Mouse (Mus musculus) kidney, postnatal 0 days (tissue): ENCODE data around the gene Rgs17. TPM values are rescaled to one million over a fixed set of nuclear protein-coding genes. Genes with fewer than 3 reads are reported as not detected.

Source experiments
- ATAC-seq: fragments of 200-750 bp; cut with Nextera tagmentation; replicated peaks from 2 replicates; pipeline ENCODE4 v1.8.0; 2017; ENCODE audit warnings: low read depth, moderate number of reproducible peaks, moderate TSS enrichment, moderate library complexity; ENCODE audit not compliant: low FRiP score
- DNase-seq: peaks from one replicate; pipeline ENCODE4 v3.0.0-alpha.2; 2016; ENCODE audit warnings: low spot score
- H3K27ac ChIP-seq: fragments of 300-500 bp; sonication (generic); 2 replicates; pipeline ENCODE4 v1.5.1; 2014; ENCODE audit warnings: mild to moderate bottlenecking
- H3K27me3 ChIP-seq: fragments of 300-500 bp; sonication (generic); 2 replicates; pipeline ENCODE4 v1.6.1; 2014; ENCODE audit warnings: low read length, mixed read lengths; ENCODE audit not compliant: insufficient read depth
- H3K36me3 ChIP-seq: fragments of 300-500 bp; sonication (generic); 2 replicates; pipeline ENCODE4 v1.6.1; 2014; ENCODE audit warnings: low read length, mixed read lengths; ENCODE audit not compliant: insufficient read depth
- H3K4me1 ChIP-seq: fragments of 300-500 bp; sonication (generic); replicated peaks from 2 replicates; pipeline ENCODE4 v1.6.1; 2014; ENCODE audit warnings: antibody characterized with exemption, low read length, mixed read lengths; ENCODE audit not compliant: insufficient read depth
- H3K4me2 ChIP-seq: fragments of 300-500 bp; sonication (generic); 2 replicates; pipeline ENCODE4 v1.6.1; 2014; ENCODE audit warnings: mild to moderate bottlenecking, low read length, moderate library complexity, mixed read lengths
- H3K4me3 ChIP-seq: fragments of 300-500 bp; sonication (generic); replicated peaks from 2 replicates; pipeline ENCODE4 v1.5.1; 2014; ENCODE audit warnings: low read depth, low read length
- H3K9ac ChIP-seq: fragments of 300-500 bp; sonication (generic); 2 replicates; pipeline ENCODE4 v1.6.1; 2014; ENCODE audit warnings: low read depth, low read length
- H3K9me3 ChIP-seq: fragments of 300-500 bp; sonication (generic); replicated peaks from 2 replicates; pipeline ENCODE4 v1.6.1; 2016; ENCODE audit warnings: low read length, inconsistent platforms, mixed read lengths
- CTCF ChIP-seq: IDR thresholded peaks from 2 replicates; pipeline ENCODE4 v1.5.1; 2016; ENCODE audit warnings: antibody characterized with exemption, low read depth, mild to moderate bottlenecking, moderate library complexity
- WGBS: fragments of 180-500 bp; shearing (Covaris S2); extraction: QIAGEN DNeasy Blood & Tissue Kit; methylation state at CpG from one replicate; pipeline ENCODE4 v1.1.7; 2014; 5-methylcytosine and 5-hydroxymethylcytosine counted together
- polyA plus RNA-seq: library from polyadenylated mRNA; unstranded; fragments of >200 nt; fragmentation: Nextera tagmentation; extraction: Ambion mirVana; gene quantifications from 2 replicates; pipeline ENCODE4 v1.2.1, GENCODE M21; 2015

The Rgs17 gene
- polyA plus RNA-seq, 1 experiment from 2014 or later, result 0.36 TPM

DNA sequence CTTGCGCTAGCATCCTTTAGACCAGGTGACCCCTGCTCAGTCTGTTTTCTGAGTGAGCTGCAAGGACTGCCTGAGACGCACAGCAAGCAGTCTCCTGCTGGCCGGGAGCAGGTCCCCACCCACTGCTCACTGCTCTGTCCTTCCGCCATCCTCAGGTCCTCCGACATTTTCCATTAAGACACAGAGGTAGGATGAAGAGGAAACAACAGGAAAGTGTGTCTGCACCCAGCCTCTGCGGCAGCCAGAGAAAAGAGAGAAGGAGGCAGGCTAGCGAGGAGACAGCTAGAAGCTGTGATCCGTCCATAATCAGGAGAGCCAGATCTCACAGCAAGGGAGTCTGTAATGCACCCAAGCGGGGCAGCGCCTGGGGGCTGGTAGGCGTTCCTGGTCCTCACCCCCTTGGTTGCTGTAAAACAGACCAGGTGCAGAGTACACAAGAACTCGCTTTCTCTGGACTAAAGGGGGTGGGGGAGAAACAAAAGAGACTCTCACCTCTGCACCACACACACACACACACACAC, 1.1 kb downstream of the Rgs17 start:
- H3K9me3 ChIP-seq, result no peaks in the 10 kb centered on the region
- no peaks in the 10 kb centered on the region for H3K27me3 ChIP-seq
- TF ChIP-seq CTCF, result no peak
- no peaks in the 10 kb centered on the region for H3K36me3 ChIP-seq
- H3K4me1 ChIP-seq, result no peaks in the 10 kb centered on the region; the same call in 1 of the 2 replicates
- H3K9ac ChIP-seq, result no peak overlapping the region
- H3K4me3 ChIP-seq, result peak overlapping the region; percentile 46
- DNase-seq (peak; percentile 12), ATAC-seq (peak; percentile 37; the same call in 1 of the 2 replicates)
- H3K4me2 ChIP-seq, result peak overlapping the region; percentile 97
- WGBS, result under 1% methylated on average over 12 of the region's 12 CpGs
- no peak overlapping the region for H3K27ac ChIP-seq

- no peak overlapping the region for H3K27ac ChIP-seq
- no peak for DNase-seq
- H3K9me3 ChIP-seq, result no peaks in the 10 kb centered on the region
- no peaks in the 10 kb centered on the region for H3K36me3 ChIP-seq
- no peak overlapping the region for H3K9ac ChIP-seq
- 0 out of 2 replicates have a peak, but pooled peaks have one; percentile 15 for TF ChIP-seq CTCF
- H3K4me3 ChIP-seq, result no peak overlapping the region
- no peak overlapping the region for H3K4me2 ChIP-seq
- no peaks in the 10 kb centered on the region for H3K27me3 ChIP-seq
- ATAC-seq, result no peak
- 92% methylated on average over 2 of the region's 2 CpGs for WGBS
- H3K4me1 ChIP-seq, result no peaks in the 10 kb centered on the region
Observed at GRCm38 (mm10) chr10:5904399-5904798, 17.8 kb downstream of the Rgs17 start.

DNA sequence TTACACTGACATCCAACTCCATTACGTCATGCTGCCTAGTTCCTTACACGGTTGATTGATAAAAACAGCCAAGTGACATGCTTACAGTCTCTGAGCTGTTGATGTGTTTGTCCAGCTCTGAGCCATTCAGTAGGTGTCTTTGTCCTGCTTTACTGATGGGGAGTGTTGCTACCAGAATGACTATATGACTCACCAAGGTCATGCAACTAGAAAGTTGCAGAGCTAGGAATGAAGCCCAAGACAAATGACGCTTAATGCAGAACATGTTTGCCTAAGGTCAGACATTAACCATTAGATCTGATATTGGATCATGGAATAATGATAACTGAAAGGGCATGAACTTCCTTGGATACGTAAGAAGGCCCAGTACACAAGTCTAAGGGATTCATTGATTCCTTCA, 20.4 kb downstream of the Rgs17 start:
- H3K9me3 ChIP-seq, result no peaks in the 10 kb centered on the region
- no peak overlapping the region for H3K4me2 ChIP-seq
- H3K9ac ChIP-seq, result no peak overlapping the region
- DNase-seq (no peak), ATAC-seq (no peak)
- no peaks in the 10 kb centered on the region for H3K36me3 ChIP-seq
- H3K4me1 ChIP-seq, result no peaks in the 10 kb centered on the region
- 70% methylated on average over 4 of the region's 4 CpGs for WGBS
- no peak overlapping the region for H3K27ac ChIP-seq
- no peak overlapping the region for H3K4me3 ChIP-seq
- TF ChIP-seq CTCF, result no peak
- H3K27me3 ChIP-seq, result no peaks in the 10 kb centered on the region

DNA sequence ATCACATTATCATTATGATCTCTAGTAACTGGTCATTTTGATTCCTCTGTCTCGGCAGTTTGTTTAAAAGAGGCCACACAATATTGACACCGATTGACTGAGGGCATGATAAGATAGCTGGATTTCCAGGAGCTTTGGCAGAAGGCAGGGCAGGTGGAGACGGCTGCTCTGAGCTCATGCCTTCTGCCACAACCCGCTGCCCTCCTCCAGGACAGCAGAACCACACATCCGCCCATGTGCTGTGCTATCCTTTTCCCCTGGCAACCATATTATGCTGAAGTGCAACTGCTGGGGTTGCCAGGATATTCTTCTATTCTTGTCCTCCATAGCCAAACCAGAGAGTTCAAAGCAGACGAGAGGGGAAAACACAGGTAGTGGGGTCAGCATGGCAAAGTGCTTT, 21.5 kb downstream of the Rgs17 start:
- Histone ChIP-seq H3K4me2 (no peak overlapping the region), H3K9me3 (no peaks in the 10 kb centered on the region), H3K9ac (no peak overlapping the region), H3K27ac (no peak overlapping the region), H3K36me3 (no peaks in the 10 kb centered on the region), H3K4me3 (no peak overlapping the region), H3K4me1 (no peaks in the 10 kb centered on the region), H3K27me3 (no peaks in the 10 kb centered on the region)
- 63% methylated on average over 6 of the region's 6 CpGs for WGBS
- no peak for ATAC-seq
- DNase-seq, result no peak
- no peak for TF ChIP-seq CTCF

- H3K27me3 ChIP-seq, result no peaks in the 10 kb centered on the region
- H3K4me3 ChIP-seq, result no peak overlapping the region
- no peak for TF ChIP-seq CTCF
- H3K9ac ChIP-seq, result no peak overlapping the region
- no peak overlapping the region for H3K4me2 ChIP-seq
- H3K9me3 ChIP-seq, result no peaks in the 10 kb centered on the region
- ATAC-seq (no peak), DNase-seq (no peak)
- 67% methylated on average over 3 of the region's 3 CpGs for WGBS
- no peaks in the 10 kb centered on the region for H3K36me3 ChIP-seq
- no peaks in the 10 kb centered on the region for H3K4me1 ChIP-seq
- H3K27ac ChIP-seq, result no peak overlapping the region
Observed at GRCm38 (mm10) chr10:5877106-5877505, 45.1 kb downstream of the Rgs17 start.

DNA sequence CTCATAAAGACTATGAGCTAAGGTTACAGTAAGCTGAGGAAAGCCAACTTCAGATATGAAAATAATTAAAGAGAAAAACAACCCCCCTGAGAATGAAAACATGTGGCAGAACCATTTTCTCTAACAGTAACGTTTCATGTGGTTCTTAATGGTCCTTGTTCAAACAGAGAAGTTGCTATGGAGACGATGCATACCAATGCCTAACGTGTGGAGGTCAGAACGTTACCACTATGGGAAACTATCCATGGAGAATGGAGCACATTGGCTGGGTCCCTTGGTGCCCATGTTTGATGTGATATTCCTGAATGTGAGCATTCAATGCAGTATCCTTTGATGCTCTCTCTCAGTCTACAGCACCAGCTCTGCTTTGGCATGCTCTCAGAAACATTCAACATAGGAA, 51.1 kb downstream of the Rgs17 start:
- no peak overlapping the region for H3K4me3 ChIP-seq
- no peaks in the 10 kb centered on the region for H3K36me3 ChIP-seq
- no peak for DNase-seq
- no peaks in the 10 kb centered on the region for H3K4me1 ChIP-seq
- H3K27ac ChIP-seq, result no peak overlapping the region
- ATAC-seq, result no peak
- H3K9ac ChIP-seq, result no peak overlapping the region
- TF ChIP-seq CTCF, result no peak
- H3K9me3 ChIP-seq, result no peaks in the 10 kb centered on the region
- no peak overlapping the region for H3K4me2 ChIP-seq
- WGBS, result 44% methylated on average over 4 of the region's 4 CpGs
- H3K27me3 ChIP-seq, result no peaks in the 10 kb centered on the region

GRCm38 (mm10) chr10:5867981-5868552, 54.1 kb downstream of the Rgs17 start:
- Histone ChIP-seq H3K9me3 (no peaks in the 10 kb centered on the region), H3K4me1 (no peaks in the 10 kb centered on the region), H3K27me3 (no peaks in the 10 kb centered on the region), H3K27ac (no peak overlapping the region), H3K9ac (no peak overlapping the region), H3K4me3 (no peak overlapping the region), H3K4me2 (no peak overlapping the region), H3K36me3 (no peaks in the 10 kb centered on the region)
- ATAC-seq (no peak), DNase-seq (no peak)
- TF ChIP-seq CTCF, result no peak
- 69% methylated on average over 11 of the region's 11 CpGs for WGBS
